Mouse (Mus musculus) hindbrain, embryonic 12.5 days (tissue): ENCODE data around the gene Snx20. TPM values are rescaled to one million over a fixed set of nuclear protein-coding genes. Genes with fewer than 3 reads are reported as not detected.
A peak's percentile ranks its signal among the peaks of the same experiment; 100 is the strongest.

ENCODE experiments used
- ATAC-seq: fragments of 200-750 bp; cut with Nextera tagmentation; 2 replicates; pipeline ENCODE4 v1.8.0; 2017; ENCODE audit warnings: moderate TSS enrichment; ENCODE audit not compliant: low FRiP score
- H3K27ac ChIP-seq: fragments of 300-500 bp; sonication (generic); 2 replicates; pipeline ENCODE4 v1.5.1; 2016; ENCODE audit warnings: mild to moderate bottlenecking
- H3K27me3 ChIP-seq: fragments of 300-500 bp; sonication (generic); 2 replicates; pipeline ENCODE4 v1.6.1; 2016; ENCODE audit warnings: mild to moderate bottlenecking
- H3K36me3 ChIP-seq: fragments of 300-500 bp; sonication (generic); 2 replicates; pipeline ENCODE4 v1.6.1; 2016; ENCODE audit warnings: mild to moderate bottlenecking
- H3K4me1 ChIP-seq: fragments of 300-500 bp; sonication (generic); 2 replicates; pipeline ENCODE4 v1.6.1; 2016
- H3K4me2 ChIP-seq: fragments of 300-500 bp; sonication (generic); replicated peaks from 2 replicates; pipeline ENCODE4 v1.6.1; 2016; ENCODE audit warnings: mild to moderate bottlenecking
- H3K4me3 ChIP-seq: fragments of 300-500 bp; sonication (generic); 2 replicates; pipeline ENCODE4 v1.5.1; 2016; ENCODE audit warnings: mild to moderate bottlenecking
- H3K9ac ChIP-seq: fragments of 300-500 bp; sonication (generic); 2 replicates; pipeline ENCODE4 v1.6.1; 2016; ENCODE audit warnings: mild to moderate bottlenecking, moderate library complexity
- H3K9me3 ChIP-seq: fragments of 300-500 bp; sonication (generic); replicated peaks from 2 replicates; pipeline ENCODE4 v1.6.1; 2016; ENCODE audit warnings: mild to moderate bottlenecking
- WGBS: fragments of 180-500 bp; shearing (Covaris S2); methylation state at CpG from one replicate; pipeline ENCODE4 v1.1.7; 2016; 5-methylcytosine and 5-hydroxymethylcytosine counted together
- polyA plus RNA-seq: library from polyadenylated mRNA; unstranded; fragments of >200 nt; fragmentation: Nextera tagmentation; extraction: Ambion mirVana; gene quantifications from 2 replicates; pipeline ENCODE4 v1.2.1, GENCODE M21; 2016

Gene Snx20
- polyA plus RNA-seq, 1 experiment from 2014 or later, result 1.5 TPM

DNA sequence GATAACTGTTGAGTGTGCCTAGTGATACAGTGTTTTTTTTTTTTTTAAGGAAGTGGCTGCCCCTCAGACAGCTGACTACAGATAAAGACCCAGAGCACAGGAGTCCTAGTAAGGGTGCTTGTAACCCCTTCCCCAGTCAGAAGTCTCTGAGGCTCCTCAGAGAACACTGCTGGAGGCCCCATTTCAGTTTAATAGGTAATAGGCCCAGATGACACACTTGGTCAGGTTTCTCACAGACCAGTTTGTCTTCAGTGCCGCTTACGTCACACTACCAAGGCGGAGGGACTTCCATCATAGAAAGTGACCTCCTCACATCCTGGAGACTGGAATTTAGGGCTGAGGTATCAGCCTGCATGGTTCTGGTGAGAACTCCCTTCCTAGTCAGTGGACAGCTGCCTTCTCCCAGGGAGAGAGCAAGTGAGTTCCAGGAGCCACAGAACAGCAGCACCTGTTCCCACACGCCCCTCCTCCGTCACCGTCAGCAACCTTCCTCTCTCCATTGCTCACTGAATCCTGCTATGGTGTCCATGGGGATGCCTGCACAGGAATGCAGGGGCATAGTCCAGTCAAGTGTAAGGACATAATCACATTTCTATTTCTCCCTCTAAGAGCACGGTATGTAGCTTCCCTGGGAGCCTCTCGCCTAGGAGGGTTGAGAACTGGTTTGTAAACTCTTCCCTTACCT is 47.6 kb downstream of the Snx20 start:
- Histone ChIP-seq H3K4me1 (peaks cover 3% of the 10 kb centered on the region), H3K4me3 (no peak overlapping the region), H3K27ac (no peak overlapping the region), H3K9ac (no peak overlapping the region), H3K4me2 (no peak overlapping the region), H3K36me3 (peaks cover 64% of the 10 kb centered on the region), H3K9me3 (no peaks in the 10 kb centered on the region), H3K27me3 (no peaks in the 10 kb centered on the region)
- 89% methylated on average over 8 of the region's 8 CpGs for WGBS
- no peak for ATAC-seq

GRCm38 (mm10) chr8:88583863-88584262 is 52.1 kb downstream of the Snx20 start:
- ATAC-seq, result no peak

GRCm38 (mm10) chr8:88580785-88581184 is 55.1 kb downstream of the Snx20 start:
- H3K9ac ChIP-seq, result no peak overlapping the region
- no peak overlapping the region for H3K27ac ChIP-seq
- H3K9me3 ChIP-seq, result no peaks in the 10 kb centered on the region
- peaks cover 30% of the 10 kb centered on the region for H3K4me1 ChIP-seq
- no peaks in the 10 kb centered on the region for H3K27me3 ChIP-seq
- 72% methylated on average over 7 of the region's 7 CpGs for WGBS
- H3K4me2 ChIP-seq, result no peak overlapping the region
- ATAC-seq, result no peak
- H3K4me3 ChIP-seq, result no peak overlapping the region
- H3K36me3 ChIP-seq, result peaks cover 14% of the 10 kb centered on the region; the same call in 1 of the 2 replicates

More at GRCm38 (mm10) chr8:88583863-88584262, 52.1 kb downstream of the Snx20 start:
- no peak overlapping the region for H3K4me2 ChIP-seq
- no peak overlapping the region for H3K9ac ChIP-seq
- H3K27me3 ChIP-seq, result no peaks in the 10 kb centered on the region
- H3K4me1 ChIP-seq, result peaks cover 17% of the 10 kb centered on the region
- H3K27ac ChIP-seq, result no peak overlapping the region
- 89% methylated on average over 3 of the region's 3 CpGs for WGBS
- H3K36me3 ChIP-seq, result peaks cover 34% of the 10 kb centered on the region; the same call in 1 of the 2 replicates
- H3K9me3 ChIP-seq, result no peaks in the 10 kb centered on the region
- H3K4me3 ChIP-seq, result no peak overlapping the region

GRCm38 (mm10) chr8:88579668-88580330 is 56.1 kb downstream of the Snx20 start:
- 81% methylated on average over 18 of the region's 18 CpGs for WGBS
- peaks cover 8% of the 10 kb centered on the region; the same call in 1 of the 2 replicates for H3K36me3 ChIP-seq
- H3K27ac ChIP-seq, result 0 out of 2 replicates have a peak overlapping the region, but pooled peaks have one; percentile 4
- no peaks in the 10 kb centered on the region for H3K9me3 ChIP-seq
- no peak overlapping the region for H3K4me3 ChIP-seq
- H3K4me2 ChIP-seq, result no peak overlapping the region
- no peak overlapping the region for H3K9ac ChIP-seq
- ATAC-seq, result no peak
- H3K4me1 ChIP-seq, result peaks cover 27% of the 10 kb centered on the region
- H3K27me3 ChIP-seq, result no peaks in the 10 kb centered on the region

- Histone ChIP-seq H3K4me2 (no peak overlapping the region), H3K4me3 (no peak overlapping the region), H3K36me3 (peaks cover 13% of the 10 kb centered on the region), H3K27ac (0 out of 2 replicates have a peak overlapping the region, but pooled peaks have one; percentile 4), H3K9ac (no peak overlapping the region), H3K9me3 (no peaks in the 10 kb centered on the region), H3K27me3 (no peaks in the 10 kb centered on the region), H3K4me1 (peaks cover 27% of the 10 kb centered on the region)
- 45% methylated on average over 7 of the region's 7 CpGs for WGBS
- ATAC-seq, result no peak
These were observed 56.7 kb downstream of the Snx20 start for GRCm38 (mm10) chr8:88579246-88579645.

- Histone ChIP-seq H3K4me2 (no peak overlapping the region), H3K36me3 (peaks cover 17% of the 10 kb centered on the region), H3K9me3 (no peaks in the 10 kb centered on the region), H3K4me3 (no peak overlapping the region), H3K9ac (no peak overlapping the region), H3K27me3 (no peaks in the 10 kb centered on the region), H3K4me1 (peaks cover 27% of the 10 kb centered on the region), H3K27ac (no peak overlapping the region)
- WGBS, result 58% methylated on average over 14 of the region's 14 CpGs
- ATAC-seq, result peak; percentile 64
These were observed 57.3 kb downstream of the Snx20 start for GRCm38 (mm10) chr8:88578413-88579175.

DNA sequence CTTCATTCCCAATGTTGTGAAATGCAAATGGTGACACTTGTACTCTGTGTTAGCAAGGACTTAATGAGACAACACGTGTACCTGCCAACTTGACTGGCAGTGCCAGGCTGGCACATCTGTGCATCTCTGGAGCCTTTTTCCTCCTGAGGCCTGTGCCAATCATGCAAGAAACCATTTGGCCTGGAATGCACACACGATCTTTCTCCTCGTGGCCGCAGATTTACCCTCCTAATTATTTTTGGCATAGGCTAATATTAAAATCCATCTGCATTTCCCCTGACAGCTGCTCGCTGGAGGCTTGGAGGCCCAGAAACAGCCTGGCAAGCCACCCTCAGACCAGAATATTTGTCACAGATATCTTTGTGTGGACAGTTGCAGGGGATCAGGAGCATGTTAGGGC is 58.3 kb downstream of the Snx20 start:
- no peak for ATAC-seq
- Histone ChIP-seq H3K9ac (no peak overlapping the region), H3K9me3 (no peaks in the 10 kb centered on the region), H3K27me3 (no peaks in the 10 kb centered on the region), H3K4me1 (peaks cover 30% of the 10 kb centered on the region), H3K27ac (peak overlapping the region; percentile 23; the same call in 1 of the 2 replicates), H3K4me3 (no peak overlapping the region), H3K4me2 (no peak overlapping the region), H3K36me3 (peaks cover 13% of the 10 kb centered on the region)
- WGBS, result 67% methylated on average over 5 of the region's 5 CpGs

Other genes with a start within 250 kb of the Snx20 start
- gene Nkd1, start 114.8 kb downstream of the Snx20 start, polyA plus RNA-seq, result 106 and 111 TPM in 2 replicates
- gene Nod2, start 11.2 kb upstream of the Snx20 start, polyA plus RNA-seq, result 0.13 and 0.25 TPM in 2 replicates
- gene Cyld, start 60.9 kb upstream of the Snx20 start, polyA plus RNA-seq, result 18.3 and 19.3 TPM in 2 replicates